Mouse (Mus musculus): Measurements from ENCODE around the gene 0610010K14Rik. TPM values are rescaled to one million over a fixed set of nuclear protein-coding genes. Genes with fewer than 3 reads are reported as not detected.

The 0610010K14Rik gene
- total and polyA plus RNA-seq, 3 experiments = 27.7 to 153 (median 75.2) TPM

DNA sequence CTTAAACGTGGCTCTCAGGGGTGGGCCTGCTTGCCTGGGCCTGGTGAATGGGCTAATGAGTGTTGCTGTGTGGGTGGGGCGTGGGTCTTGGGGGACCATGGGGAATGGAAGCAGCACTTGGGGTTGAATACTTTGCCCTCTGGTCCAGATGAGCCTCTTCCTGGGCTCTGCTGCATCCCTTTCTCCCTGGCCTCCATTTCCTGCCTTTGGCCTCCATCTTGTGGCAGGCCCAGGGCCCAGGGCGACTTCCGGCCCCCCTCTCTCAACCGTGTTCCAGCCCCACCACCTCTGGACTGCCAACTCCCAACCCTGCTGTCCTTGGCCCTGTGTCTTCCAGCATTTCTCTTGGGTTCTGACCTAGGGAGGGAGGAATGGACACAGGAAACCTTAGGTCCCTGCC is 3.7 kb downstream of the 0610010K14Rik start:
- Histone ChIP-seq H3K4me3 (replicated peaks in 1 of 3; ENCODE audit: low read depth in 2 of 3, low read length in 2 of 3, poor library complexity in 1 of 3) (no peak overlapping the region), H3K4me1 (ENCODE audit: control insufficient read depth in 1 of 2, insufficient read depth in 2 of 2) (peaks cover 4 to 41% of the 10 kb centered on the region in 2 experiments), H3K4me2 (ENCODE audit: insufficient read depth, low read depth, poor library complexity, severe bottlenecking) (no peak overlapping the region), H3K27me3 (replicated peaks) (peaks cover 2% of the 10 kb centered on the region), H3K27ac (ENCODE audit: insufficient read depth, low read depth) (no peak overlapping the region), H3K36me3 (replicated peaks in 1 of 2; ENCODE audit: control insufficient read depth in 1 of 2, insufficient read depth in 1 of 2, low read length in 1 of 2) (peaks cover 10 to 27% of the 10 kb centered on the region in 2 experiments), H3K79me2 (replicated peaks; ENCODE audit: control insufficient read depth, extremely low read depth, insufficient read depth, poor library complexity, severe bottlenecking) (peaks cover 6% of the 10 kb centered on the region), H3K9ac (ENCODE audit: insufficient read depth, low read depth) (no peak overlapping the region), H3K9me3 (replicated peaks; ENCODE audit: low read length) (no peaks in the 10 kb centered on the region)
- in situ Hi-C loops (cut with MboI; ENCODE audit: low pct_ligation_motif_present, low pct_unique_long_range_greater_than_20kb, low sequenced_read_pairs) = loop anchor here (25.0 kb wide), 2 partner anchors 378 to 528 kb away; partner anchors contain the start of genes 4930544D05Rik, Chrne and Zfp3
- dilution Hi-C loops (cut with MboI; ENCODE audit: extremely low pct_ligation_motif_present, extremely low pct_unique_long_range_greater_than_20kb, low sequenced_read_pairs) = no loop called here
- TF ChIP-seq KAT2A (IDR thresholded peaks at IDR 0.05; ENCODE audit: insufficient replicate concordance, low read length) = no peak
- TF ChIP-seq ZNF384 (IDR thresholded peaks at IDR 0.05; ENCODE audit: low read depth, low read length) = no peak
- no peak for TF ChIP-seq GABPA (IDR thresholded peaks at IDR 0.05; ENCODE audit: insufficient replicate concordance, low read depth, low read length)
- TF ChIP-seq MAFK (IDR thresholded peaks at IDR 0.05; ENCODE audit: insufficient replicate concordance, low read length) = no peak
- TF ChIP-seq ZC3H11A (IDR thresholded peaks at IDR 0.05; ENCODE audit: low read depth, low read length) = no peak
- TF ChIP-seq SIN3A (IDR thresholded peaks at IDR 0.05; ENCODE audit: low read length) = no peak
- TF ChIP-seq MAZ (IDR thresholded peaks at IDR 0.05; ENCODE audit: low read depth, low read length) = no peak
- no peak for DNase-seq (ENCODE audit: extremely low read depth)

DNA sequence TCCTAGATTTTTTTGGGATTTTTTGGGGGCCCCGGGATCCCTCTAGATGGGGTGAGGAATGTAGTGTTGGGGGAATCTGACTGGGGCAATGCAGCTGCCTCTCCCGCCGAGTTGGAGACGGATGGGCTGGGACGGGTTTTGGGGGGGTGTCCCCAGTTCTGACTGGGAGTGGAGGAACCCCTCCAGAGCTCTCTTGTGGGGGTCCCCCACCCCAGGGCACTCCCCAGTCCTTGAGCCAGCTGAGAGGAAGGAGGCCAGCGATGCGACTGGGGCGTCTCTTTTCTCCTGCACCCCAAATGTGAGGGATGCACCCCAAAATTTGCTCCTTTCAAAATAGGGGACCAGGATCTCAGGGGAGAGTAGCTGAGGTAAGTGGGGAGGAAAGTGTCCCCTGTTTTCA is 4.7 kb downstream of the 0610010K14Rik start:
- dilution Hi-C loops (cut with MboI; ENCODE audit: extremely low pct_ligation_motif_present, extremely low pct_unique_long_range_greater_than_20kb, low sequenced_read_pairs) (no loop called here), in situ Hi-C loops (cut with MboI; ENCODE audit: low pct_ligation_motif_present, low pct_unique_long_range_greater_than_20kb, low sequenced_read_pairs) (loop anchor here (25.0 kb wide), 2 partner anchors 379 to 529 kb away; partner anchors contain the start of genes 4930544D05Rik, Chrne and Zfp3)
- Histone ChIP-seq H3K4me3 (replicated peaks in 1 of 3; ENCODE audit: low read depth in 2 of 3, low read length in 2 of 3, poor library complexity in 1 of 3) (no peak overlapping the region), H3K27ac (ENCODE audit: insufficient read depth, low read depth) (no peak overlapping the region), H3K9me3 (replicated peaks; ENCODE audit: low read length) (no peaks in the 10 kb centered on the region), H3K4me2 (ENCODE audit: insufficient read depth, low read depth, poor library complexity, severe bottlenecking) (no peak overlapping the region), H3K27me3 (replicated peaks) (peaks cover 2% of the 10 kb centered on the region), H3K36me3 (replicated peaks in 1 of 2; ENCODE audit: control insufficient read depth in 1 of 2, insufficient read depth in 1 of 2, low read length in 1 of 2) (peaks cover 10 to 27% of the 10 kb centered on the region in 2 experiments), H3K79me2 (replicated peaks; ENCODE audit: control insufficient read depth, extremely low read depth, insufficient read depth, poor library complexity, severe bottlenecking) (no peaks in the 10 kb centered on the region), H3K4me1 (ENCODE audit: control insufficient read depth in 1 of 2, insufficient read depth in 2 of 2) (peaks cover 4 to 47% of the 10 kb centered on the region in 2 experiments), H3K9ac (ENCODE audit: insufficient read depth, low read depth) (no peak overlapping the region)
- DNase-seq (ENCODE audit: extremely low read depth) = no peak
- TF ChIP-seq MYC (IDR thresholded peaks at IDR 0.05; ENCODE audit: low read depth, low read length) (no peak), GABPA (IDR thresholded peaks at IDR 0.05; ENCODE audit: insufficient replicate concordance, low read depth, low read length) (no peak), ZC3H11A (IDR thresholded peaks at IDR 0.05; ENCODE audit: low read depth, low read length) (no peak), MXI1 (IDR thresholded peaks at IDR 0.05; ENCODE audit: low read depth, low read length) (no peak), TBP (conservative IDR thresholded peaks at IDR 0.05; ENCODE audit: low read depth, low read length) (no peak), BHLHE40 (IDR thresholded peaks at IDR 0.05; ENCODE audit: low read depth, low read length) (no peak), RAD21 (IDR thresholded peaks at IDR 0.05; ENCODE audit: low read depth, low read length) (no peak), SMC3 (IDR thresholded peaks at IDR 0.05; ENCODE audit: low read depth, low read length) (no peak), MAZ (IDR thresholded peaks at IDR 0.05; ENCODE audit: low read depth, low read length) (no peak), POLR2AphosphoS2 (IDR thresholded peaks at IDR 0.05; ENCODE audit: low read depth, low read length) (no peak), MEF2A (IDR thresholded peaks at IDR 0.05; ENCODE audit: borderline replicate concordance, low read depth, low read length) (no peak), CHD2 (IDR thresholded peaks at IDR 0.05; ENCODE audit: low read length) (no peak), USF1 (IDR thresholded peaks at IDR 0.05; ENCODE audit: low read depth, low read length) (no peak), NRF1 (IDR thresholded peaks at IDR 0.05; ENCODE audit: low read depth, low read length) (no peak), RCOR1 (conservative IDR thresholded peaks at IDR 0.05; ENCODE audit: low read depth, low read length) (no peak), JUND (conservative IDR thresholded peaks at IDR 0.05; ENCODE audit: low read depth, low read length) (no peak), EP300 (IDR thresholded peaks at IDR 0.05; ENCODE audit: low read length) (no peak)

All from CH12.LX (cell line).